Mouse (Mus musculus) megakaryocyte progenitor cell, adult 5-6 weeks (primary cell): ENCODE measurements at regions not wholly inside any gene's neighbourhood (a gene's known extent, or its start where the extent isn't known, plus 50 kb on each side); places are given as distances from the start of the nearest gene placed in this dataset.

Experiments used
- ATAC-seq: replicated peaks from 2 replicates; pipeline ENCODE4 v1.8.0; 2016; ENCODE audit warnings: mild to moderate bottlenecking, moderate TSS enrichment, inconsistent platforms; ENCODE audit not compliant: poor library complexity

DNA sequence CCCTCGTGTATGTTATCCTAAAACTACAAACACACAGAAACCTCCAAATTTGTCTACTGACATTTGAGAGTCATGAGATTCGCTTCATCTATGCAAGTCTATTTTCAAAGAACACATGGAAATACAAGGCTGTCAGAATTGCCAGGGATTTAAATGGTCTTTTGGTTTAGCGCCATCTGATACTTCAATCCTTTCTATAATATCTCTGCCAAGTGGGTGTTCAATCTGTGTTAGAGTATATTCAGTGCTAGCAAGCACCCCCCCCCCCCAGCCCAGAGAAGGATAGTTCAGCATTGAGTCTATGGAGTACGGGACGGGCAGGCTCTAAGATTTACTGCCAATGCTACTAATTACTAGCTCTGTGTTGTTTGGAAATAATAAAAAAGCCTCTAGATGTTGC, 55.5 kb upstream of the Arid5b start:
- ATAC-seq: no peak
